Mouse (Mus musculus): ENCODE measurements at regions not wholly inside any gene's neighbourhood (a gene's known extent, or its start where the extent isn't known, plus 50 kb on each side); places are given as distances from the start of the nearest gene placed in this dataset.

DNA sequence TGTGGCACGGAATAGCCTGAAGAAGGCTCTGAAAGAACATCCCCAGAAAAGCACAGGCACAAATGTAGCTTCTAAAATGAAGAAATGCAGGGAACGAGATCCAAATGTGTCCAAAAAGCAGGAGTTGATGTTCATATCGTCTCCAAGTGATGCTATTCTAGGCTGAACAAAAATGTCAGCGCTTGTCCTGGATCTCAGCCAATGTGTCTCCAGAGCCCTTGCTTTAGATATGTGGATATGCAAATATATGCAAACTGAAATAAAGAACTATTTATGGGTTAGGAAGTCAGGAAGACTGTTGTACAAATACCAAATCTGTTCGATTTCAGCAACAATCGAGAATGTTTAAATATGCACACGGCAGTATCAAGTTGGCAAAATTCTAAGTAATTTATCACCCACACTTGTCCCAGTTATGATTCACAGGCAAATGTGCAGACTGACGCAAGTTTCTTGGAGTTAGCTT lies 320.4 kb downstream of the Synb start:
- DNase-seq, result no peak

DNA sequence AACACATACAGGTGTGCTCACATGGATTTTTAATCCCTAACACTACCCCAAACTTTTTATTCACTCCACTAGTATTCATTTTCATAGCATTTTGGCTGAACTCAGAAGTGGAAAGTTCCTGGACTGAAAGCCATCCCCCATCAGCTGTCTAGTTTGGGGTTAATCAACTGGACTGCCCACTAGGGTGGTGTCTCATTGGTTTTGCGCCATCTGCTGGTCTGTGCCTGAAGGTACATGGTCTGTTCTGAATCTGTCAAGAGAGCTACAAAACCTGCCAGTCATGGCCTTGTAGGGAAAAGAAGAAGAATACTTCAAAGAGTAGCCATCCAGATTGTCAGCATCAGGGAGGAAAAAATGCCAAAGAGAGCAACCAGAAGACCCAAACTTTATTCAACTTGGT lies 327.3 kb downstream of the Synb start:
- DNase-seq, result peak; percentile 48

GRCm38 (mm10) chr14:68954577-68955460 lies 339.3 kb downstream of the Synb start:
- DNase-seq, result no peak

DNA sequence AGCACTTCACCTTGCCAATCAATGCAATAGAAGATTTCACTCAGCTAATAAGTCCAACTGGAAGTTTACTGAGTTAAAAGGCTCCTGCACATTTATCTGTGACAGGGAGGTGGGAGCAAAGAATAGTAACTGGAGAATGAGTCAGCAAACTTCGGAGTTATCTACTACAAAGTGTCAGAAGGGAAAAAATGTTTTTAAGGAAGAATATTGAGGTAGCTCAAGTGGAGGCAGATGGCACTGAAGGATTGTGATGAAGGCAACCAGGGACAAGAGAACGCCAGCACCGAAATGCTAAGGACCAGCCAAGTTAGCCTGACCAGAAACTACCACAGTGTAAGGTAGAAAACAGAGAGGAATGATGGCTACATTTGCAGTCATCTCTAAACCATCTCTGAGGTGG lies 348.2 kb downstream of the Synb start:
- DNase-seq, result no peak

DNA sequence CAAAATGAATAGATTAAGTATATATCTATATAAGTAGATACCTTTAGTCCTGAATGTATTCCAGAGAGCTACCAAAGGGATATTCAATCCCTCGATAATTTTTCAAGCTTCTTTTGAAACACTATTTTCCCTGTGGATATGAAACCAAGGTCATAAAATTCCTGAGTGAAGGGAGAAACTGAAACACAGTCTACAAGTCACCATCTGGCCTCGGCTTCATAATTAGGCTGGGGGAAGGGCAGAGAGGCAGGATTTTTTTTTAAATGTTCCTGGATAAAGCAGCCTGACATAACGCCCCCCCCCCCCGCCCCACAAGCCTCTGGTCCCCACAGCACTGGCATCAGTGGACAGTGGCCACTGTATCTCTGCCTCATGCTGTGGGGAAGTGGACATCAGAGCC lies 348.7 kb downstream of the Synb start:
- no peak for DNase-seq

GRCm38 (mm10) chr14:68941759-68942158 lies 352.3 kb downstream of the Synb start:
- DNase-seq, result no peak

GRCm38 (mm10) chr14:68941132-68941690 lies 352.9 kb downstream of the Synb start:
- DNase-seq, result no peak

DNA sequence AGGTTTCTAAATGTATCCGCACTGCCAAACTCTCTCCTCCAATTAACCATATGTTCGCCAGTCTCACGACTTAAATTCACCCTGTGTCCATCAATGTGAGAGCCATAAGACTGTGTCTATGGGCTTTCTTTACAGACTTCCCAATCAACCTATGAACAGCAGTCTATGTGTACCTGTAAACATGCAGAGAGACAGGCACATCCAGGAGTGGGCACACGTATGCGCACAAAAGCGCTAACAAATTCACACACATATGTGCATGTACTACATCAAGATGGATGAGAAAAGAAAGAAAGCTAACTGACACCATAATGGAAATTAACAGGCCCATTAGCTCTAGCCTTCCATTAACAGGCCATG lies 358.8 kb downstream of the Synb start:
- no peak for DNase-seq

DNA sequence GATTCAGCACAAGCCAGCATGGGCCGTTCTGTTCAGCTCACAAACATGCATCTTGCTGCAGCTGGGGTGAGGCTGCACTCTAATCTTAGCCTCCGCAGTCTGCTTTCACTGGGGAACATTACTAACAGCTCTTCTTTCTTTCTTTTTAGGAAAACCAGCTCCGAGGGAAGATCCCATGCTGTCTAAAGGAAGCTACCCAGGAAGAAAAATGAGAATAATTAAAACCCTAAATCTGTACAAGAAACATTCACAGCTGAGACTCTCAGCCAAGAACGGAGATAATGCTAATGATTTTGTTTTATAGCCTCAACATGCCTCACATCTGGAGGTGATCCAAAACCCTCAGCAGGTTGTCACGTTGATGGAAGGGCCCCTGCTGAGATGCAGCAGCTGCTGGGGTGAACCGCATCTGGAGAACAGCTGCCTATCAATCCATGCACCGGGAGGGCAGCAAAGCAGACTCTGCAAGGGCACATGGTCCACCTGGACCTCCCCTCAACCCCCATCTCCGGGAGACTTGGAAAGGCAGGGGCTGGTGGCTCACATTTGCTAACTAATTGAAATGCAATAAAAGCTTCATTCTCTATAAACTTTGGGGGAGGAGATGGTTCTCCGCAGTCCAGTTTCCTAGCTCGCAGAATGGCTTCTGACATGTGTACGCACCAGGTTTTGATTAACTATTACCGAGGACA lies 359.3 kb downstream of the Synb start:
- no peak for DNase-seq

GRCm38 (mm10) chr14:68927814-68928213 lies 366.3 kb downstream of the Synb start:
- no peak for DNase-seq

- DNase-seq, result no peak
These were observed 371.0 kb downstream of the Synb start for GRCm38 (mm10) chr14:68923054-68923453.

GRCm38 (mm10) chr14:68922035-68922434 lies 372.1 kb downstream of the Synb start:
- no peak for DNase-seq

GRCm38 (mm10) chr14:68918526-68919045 lies 375.5 kb downstream of the Synb start:
- no peak for DNase-seq

DNA sequence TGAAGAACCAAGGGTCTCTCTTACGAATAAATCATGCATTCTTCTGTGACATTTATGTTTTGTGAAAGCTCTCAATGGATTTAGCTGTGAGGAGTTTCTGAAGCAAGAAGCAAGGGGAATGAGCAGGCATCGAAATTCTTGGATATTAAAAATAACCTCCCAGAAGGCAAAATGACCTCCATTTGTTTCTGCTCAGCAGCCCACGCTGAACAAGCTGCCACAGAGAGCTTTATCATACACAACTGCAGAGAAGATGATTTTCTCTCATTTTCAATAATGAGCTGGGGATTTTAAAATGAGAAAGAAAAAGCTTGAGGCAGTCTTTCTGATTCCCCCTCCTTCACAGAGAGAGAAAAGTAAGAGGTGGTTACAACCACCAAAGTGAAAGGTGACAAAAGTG lies 394.2 kb downstream of the Synb start:
- no peak for DNase-seq

DNA sequence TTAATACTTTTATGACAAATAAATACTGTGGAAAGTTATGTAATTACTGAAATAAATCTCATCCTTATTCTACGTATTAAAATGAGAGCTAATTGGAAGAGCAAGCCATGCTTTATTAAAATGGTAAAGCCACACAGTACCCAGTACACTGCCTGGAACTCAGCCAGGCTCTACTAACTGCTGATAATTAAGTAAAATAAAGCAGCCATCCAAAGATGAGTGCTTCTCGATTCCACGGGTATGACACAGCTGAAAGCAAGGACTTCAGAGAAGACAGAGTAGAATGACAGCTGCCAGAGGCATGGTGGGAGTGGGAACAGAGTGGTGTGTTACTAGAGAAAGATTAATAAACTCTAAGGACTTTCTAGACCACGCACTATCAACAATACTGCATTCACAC lies 416.9 kb downstream of the Synb start:
- no peak for DNase-seq

DNA sequence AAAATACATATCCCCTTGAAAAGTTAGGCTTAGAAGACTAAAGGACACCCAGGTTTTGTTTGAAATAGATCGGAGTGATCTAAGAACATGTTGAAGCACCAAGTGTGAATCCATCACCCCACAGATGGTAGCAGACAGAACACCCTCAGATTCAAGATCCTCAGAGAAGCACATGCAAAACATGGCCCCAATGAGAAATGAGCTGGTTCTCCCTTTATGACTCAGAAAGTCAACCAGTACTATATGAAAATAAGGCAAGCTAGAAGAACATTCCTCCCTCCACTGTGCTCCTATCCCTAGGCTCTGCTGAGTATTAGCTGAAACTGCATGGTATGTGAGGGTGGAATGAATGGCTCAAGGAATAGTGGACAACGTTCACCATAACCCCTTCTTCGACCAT lies 433.0 kb downstream of the Synb start:
- DNase-seq, result no peak

DNA sequence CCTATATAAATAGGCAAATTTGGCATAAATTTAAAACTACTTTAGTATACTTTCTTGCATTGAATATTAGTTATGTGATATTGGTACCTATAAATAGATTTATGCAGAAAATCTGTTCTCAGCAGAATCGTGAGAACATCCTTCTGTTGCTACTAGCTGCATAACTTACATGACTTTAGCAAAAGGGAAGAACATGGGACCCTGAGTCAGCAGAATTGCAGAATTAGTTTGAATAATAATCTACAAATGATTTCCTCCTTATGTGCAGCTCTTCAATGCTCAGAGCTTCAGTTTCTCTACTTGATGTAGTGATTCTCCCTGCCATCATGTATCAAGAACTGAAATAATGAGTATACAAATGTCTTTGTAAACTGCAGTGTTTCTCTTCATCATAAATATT lies 436.2 kb downstream of the Synb start:
- DNase-seq, result no peak

DNA sequence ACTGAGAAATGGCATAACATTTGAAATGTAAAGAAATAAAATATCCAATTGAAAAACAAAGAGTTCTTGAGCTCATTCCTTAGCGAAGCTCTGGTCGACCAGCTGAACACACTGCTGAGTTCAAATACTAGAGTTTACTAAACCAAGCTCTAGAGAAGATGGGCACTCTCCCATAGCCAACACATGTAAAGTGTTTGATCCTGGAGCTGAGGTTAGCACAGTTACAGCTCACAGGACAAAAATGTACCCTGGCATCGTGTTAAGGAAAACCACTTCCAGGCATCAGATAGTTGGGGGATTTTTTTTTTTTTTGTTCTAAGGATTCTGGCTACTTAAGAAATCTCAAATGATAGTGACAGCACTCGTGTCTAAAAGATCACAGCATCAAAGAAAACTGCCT lies 445.6 kb downstream of the Synb start:
- DNase-seq, result no peak

DNA sequence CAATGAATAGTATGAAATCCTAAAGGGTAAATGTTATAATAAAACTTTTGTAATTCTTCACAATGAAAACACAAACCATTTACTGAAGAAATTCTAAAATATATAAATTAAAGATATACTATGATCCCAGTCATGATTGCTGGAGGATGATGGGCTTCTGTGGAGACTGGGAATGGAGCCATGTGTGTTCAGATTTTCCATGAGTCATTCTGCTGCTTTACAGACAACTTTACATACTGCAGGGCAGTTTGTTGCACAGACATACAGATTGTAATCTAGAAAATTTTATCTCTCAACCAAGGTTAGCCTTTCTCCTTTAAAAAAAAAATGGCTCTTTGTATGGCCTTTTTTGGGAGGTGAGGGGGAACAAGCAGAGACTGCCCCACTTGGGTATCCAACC lies 446.5 kb downstream of the Synb start:
- no peak for DNase-seq

DNA sequence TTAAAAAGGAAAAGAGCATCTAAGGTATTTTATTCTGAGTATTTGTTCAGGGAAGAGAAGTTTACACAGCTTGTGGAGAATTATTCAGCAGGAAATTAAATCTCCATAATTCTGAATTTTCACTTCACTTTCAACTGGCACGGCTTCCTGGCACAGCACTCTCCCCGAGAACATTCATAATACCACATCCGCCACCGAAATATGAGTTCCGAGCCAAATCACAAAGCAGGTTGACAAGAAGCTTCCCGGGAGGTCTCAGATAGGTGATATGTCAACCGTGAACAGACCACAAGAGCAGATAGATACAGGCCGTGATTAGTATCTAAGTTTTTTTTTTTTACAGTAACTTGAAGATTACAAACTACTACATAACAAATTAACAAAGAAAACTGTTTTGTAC lies 473.9 kb downstream of the Synb start:
- no peak for DNase-seq

DNA sequence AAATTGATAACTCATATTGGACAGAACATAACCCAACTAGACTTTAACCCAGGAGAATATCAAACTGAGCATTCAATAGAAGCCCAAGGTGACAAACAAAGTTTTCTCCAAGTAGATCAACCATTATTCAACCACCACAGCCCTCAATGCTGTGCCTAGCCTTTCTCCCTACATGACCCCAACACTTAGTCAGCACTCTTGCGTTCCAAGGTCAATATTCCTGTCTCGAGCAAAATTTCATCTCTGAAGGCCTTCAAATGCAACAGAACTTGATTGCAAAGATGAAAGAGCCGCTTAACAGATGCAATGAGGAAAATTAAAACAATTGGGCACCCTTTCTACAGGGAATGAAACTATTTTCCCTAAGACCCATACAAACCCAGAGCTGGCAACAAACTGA lies 485.1 kb downstream of the Synb start:
- DNase-seq, result no peak

DNA sequence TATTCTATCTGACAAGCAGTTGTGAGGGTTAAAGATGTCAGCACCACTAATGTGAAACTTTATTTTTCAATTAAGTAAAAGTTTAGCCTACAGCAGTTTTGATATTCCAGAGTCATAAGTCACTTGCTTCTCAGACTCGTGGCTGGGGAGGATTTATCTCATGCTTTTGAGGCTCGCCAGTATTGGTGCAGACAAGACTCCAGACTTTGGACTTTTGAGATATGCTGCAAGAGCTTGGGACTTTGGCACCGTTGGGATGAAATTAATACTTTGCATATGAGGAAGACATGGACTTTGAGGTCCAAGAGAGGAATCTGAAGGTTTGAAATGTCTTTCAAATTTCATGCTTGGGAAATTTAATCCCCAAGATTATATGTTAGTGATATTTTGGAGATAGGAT lies 486.2 kb downstream of the Synb start:
- DNase-seq, result no peak

DNA sequence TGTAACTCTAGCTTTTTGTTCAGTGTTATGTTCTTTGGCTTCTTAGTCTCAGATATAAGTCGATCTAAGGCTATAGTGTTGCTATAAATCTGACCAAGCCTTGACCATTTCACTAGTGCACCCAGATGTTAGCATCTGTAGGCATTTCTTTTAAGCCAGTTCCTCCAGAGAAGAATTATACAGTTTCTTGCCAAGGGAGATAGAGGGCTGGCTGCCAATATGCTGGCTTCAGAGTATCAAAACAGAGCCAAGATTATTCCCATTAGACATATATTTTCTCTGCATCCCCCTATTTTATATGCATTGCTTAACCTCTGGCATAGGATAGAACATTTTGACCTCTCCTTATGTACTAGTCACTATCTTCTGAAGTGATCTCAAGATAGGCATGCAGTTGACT lies 487.5 kb downstream of the Synb start:
- DNase-seq, result no peak

GRCm38 (mm10) chr14:68784395-68784794 lies 509.7 kb downstream of the Synb start:
- no peak for DNase-seq
